Mouse (Mus musculus) lung, embryonic 14.5 days (tissue): ENCODE measurements at regions not wholly inside any gene's neighbourhood (a gene's known extent, or its start where the extent isn't known, plus 50 kb on each side); places are given as distances from the start of the nearest gene placed in this dataset.

ENCODE experiments used
- ATAC-seq: fragments of 200-750 bp; cut with Nextera tagmentation; 2 replicates; pipeline ENCODE4 v1.8.0; 2017; ENCODE audit warnings: mild to moderate bottlenecking, moderate TSS enrichment, moderate library complexity; ENCODE audit not compliant: insufficient read depth
- DNase-seq: peaks from one replicate; pipeline ENCODE4 v3.0.0-alpha.2; 2015
- H3K27ac ChIP-seq: fragments of 300-500 bp; sonication (generic); 2 replicates; pipeline ENCODE4 v1.5.1; 2014; ENCODE audit warnings: low read depth, mild to moderate bottlenecking, moderate library complexity
- H3K27me3 ChIP-seq: fragments of 300-500 bp; sonication (generic); 2 replicates; pipeline ENCODE4 v1.6.1; 2014; ENCODE audit warnings: low read length, control low read depth; ENCODE audit not compliant: insufficient read depth
- H3K36me3 ChIP-seq: fragments of 300-500 bp; sonication (generic); 2 replicates; pipeline ENCODE4 v1.6.1; 2014; ENCODE audit warnings: control low read depth; ENCODE audit not compliant: insufficient read depth
- H3K4me1 ChIP-seq: fragments of 300-500 bp; sonication (generic); 2 replicates; pipeline ENCODE4 v1.6.1; 2014; ENCODE audit warnings: antibody characterized with exemption, control low read depth; ENCODE audit not compliant: insufficient read depth
- H3K4me2 ChIP-seq: fragments of 300-500 bp; sonication (generic); 2 replicates; pipeline ENCODE4 v1.6.1; 2014; ENCODE audit warnings: mild to moderate bottlenecking
- H3K4me3 ChIP-seq: fragments of 300-500 bp; sonication (generic); 2 replicates; pipeline ENCODE4 v1.5.1; 2014; ENCODE audit warnings: low read depth, low read length
- H3K9ac ChIP-seq: fragments of 300-500 bp; sonication (generic); 2 replicates; pipeline ENCODE4 v1.6.1; 2014
- H3K9me3 ChIP-seq: fragments of 300-500 bp; sonication (generic); 2 replicates; pipeline ENCODE4 v1.6.1; 2016; ENCODE audit warnings: low read depth, low read length, control low read depth
- CTCF ChIP-seq: IDR thresholded peaks from 2 replicates; pipeline ENCODE4 v1.5.1; 2016; ENCODE audit warnings: antibody characterized with exemption, low read depth
- WGBS: fragments of 180-500 bp; shearing (Covaris S2); extraction: QIAGEN DNeasy Blood & Tissue Kit; methylation state at CpG from one replicate; pipeline ENCODE4 v1.1.7; 2014; 5-methylcytosine and 5-hydroxymethylcytosine counted together

- Histone ChIP-seq H3K4me3 (no peak overlapping the region), H3K4me1 (no peaks in the 10 kb centered on the region), H3K36me3 (no peaks in the 10 kb centered on the region), H3K9me3 (no peaks in the 10 kb centered on the region), H3K27ac (no peak overlapping the region), H3K4me2 (no peak overlapping the region), H3K9ac (no peak overlapping the region), H3K27me3 (no peaks in the 10 kb centered on the region)
- no peak for TF ChIP-seq CTCF
- 84% methylated on average over 3 of the region's 3 CpGs for WGBS
- ATAC-seq (no peak), DNase-seq (no peak)
Observed at GRCm38 (mm10) chr1:155014944-155015343, 84.5 kb downstream of the Ier5 start.

GRCm38 (mm10) chr1:155013784-155014183 is 85.7 kb downstream of the Ier5 start:
- Histone ChIP-seq H3K9me3 (no peaks in the 10 kb centered on the region), H3K27me3 (no peaks in the 10 kb centered on the region)
- no peak for DNase-seq

GRCm38 (mm10) chr1:155013361-155013760 is 86.1 kb downstream of the Ier5 start:
- Histone ChIP-seq H3K27ac (no peak overlapping the region), H3K4me3 (no peak overlapping the region), H3K9ac (no peak overlapping the region), H3K27me3 (no peaks in the 10 kb centered on the region), H3K9me3 (no peaks in the 10 kb centered on the region), H3K36me3 (no peaks in the 10 kb centered on the region), H3K4me2 (no peak overlapping the region), H3K4me1 (no peaks in the 10 kb centered on the region)
- no peak for DNase-seq
- no peak for TF ChIP-seq CTCF
- no peak for ATAC-seq
- 29% methylated on average over 4 of the region's 4 CpGs for WGBS

More at GRCm38 (mm10) chr1:155013784-155014183, 85.7 kb downstream of the Ier5 start:
- 38% methylated on average over 4 of the region's 4 CpGs for WGBS
- Histone ChIP-seq H3K9ac (no peak overlapping the region), H3K4me3 (no peak overlapping the region), H3K4me1 (no peaks in the 10 kb centered on the region), H3K27ac (no peak overlapping the region), H3K36me3 (no peaks in the 10 kb centered on the region), H3K4me2 (no peak overlapping the region)
- no peak for TF ChIP-seq CTCF
- no peak for ATAC-seq

GRCm38 (mm10) chr1:155006539-155007486 is 92.6 kb downstream of the Ier5 start:
- no peaks in the 10 kb centered on the region for H3K4me1 ChIP-seq
- H3K4me3 ChIP-seq: no peak overlapping the region
- H3K36me3 ChIP-seq: no peaks in the 10 kb centered on the region
- no peak overlapping the region for H3K27ac ChIP-seq
- no peaks in the 10 kb centered on the region for H3K9me3 ChIP-seq
- peak; percentile 100 for TF ChIP-seq CTCF
- H3K4me2 ChIP-seq: no peak overlapping the region
- peak; percentile 94 for DNase-seq
- H3K9ac ChIP-seq: no peak overlapping the region
- ATAC-seq: peak; percentile 82
- H3K27me3 ChIP-seq: no peaks in the 10 kb centered on the region
- WGBS: 19% methylated on average over 16 of the region's 16 CpGs

DNA sequence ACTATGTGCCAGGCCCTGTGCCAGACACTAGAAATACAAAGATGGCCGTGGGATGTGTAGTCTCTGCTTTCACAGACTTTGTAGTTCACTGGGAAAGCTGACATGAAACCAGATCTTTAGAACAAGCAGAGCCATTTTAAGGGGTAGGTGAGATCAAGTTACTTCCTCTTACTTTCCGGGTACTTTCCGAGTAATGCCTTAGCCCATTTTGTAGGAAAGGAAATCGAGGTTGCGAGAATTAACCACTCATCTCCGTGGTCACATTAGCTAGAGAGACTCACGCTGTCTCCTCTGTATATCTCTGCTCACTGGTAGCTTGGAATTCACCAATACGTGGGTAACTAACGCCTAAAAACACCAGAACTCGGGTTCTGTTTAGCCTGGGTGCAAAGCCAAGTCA is 93.3 kb downstream of the Ier5 start:
- Histone ChIP-seq H3K27ac (no peak overlapping the region), H3K36me3 (no peaks in the 10 kb centered on the region), H3K9me3 (no peaks in the 10 kb centered on the region), H3K4me3 (no peak overlapping the region), H3K9ac (no peak overlapping the region), H3K4me1 (no peaks in the 10 kb centered on the region), H3K4me2 (no peak overlapping the region), H3K27me3 (no peaks in the 10 kb centered on the region)
- WGBS: 77% methylated on average over 10 of the region's 10 CpGs
- TF ChIP-seq CTCF: no peak
- DNase-seq (no peak), ATAC-seq (no peak)

GRCm38 (mm10) chr1:155000301-155000700 is 99.1 kb downstream of the Ier5 start:
- TF ChIP-seq CTCF: no peak
- Histone ChIP-seq H3K27me3 (no peaks in the 10 kb centered on the region), H3K4me3 (no peak overlapping the region), H3K27ac (no peak overlapping the region), H3K36me3 (no peaks in the 10 kb centered on the region), H3K4me1 (no peaks in the 10 kb centered on the region), H3K4me2 (no peak overlapping the region), H3K9me3 (no peaks in the 10 kb centered on the region), H3K9ac (no peak overlapping the region)
- ATAC-seq (no peak), DNase-seq (no peak)

- WGBS: 69% methylated on average over 9 of the region's 9 CpGs
- TF ChIP-seq CTCF: no peak
- no peak overlapping the region for H3K27ac ChIP-seq
- no peaks in the 10 kb centered on the region for H3K9me3 ChIP-seq
- no peaks in the 10 kb centered on the region for H3K4me1 ChIP-seq
- DNase-seq (peak; percentile 23), ATAC-seq (no peak)
- H3K36me3 ChIP-seq: no peaks in the 10 kb centered on the region
- H3K9ac ChIP-seq: no peak overlapping the region
- H3K27me3 ChIP-seq: no peaks in the 10 kb centered on the region
- no peak overlapping the region for H3K4me3 ChIP-seq
- H3K4me2 ChIP-seq: no peak overlapping the region
Observed at GRCm38 (mm10) chr1:154999501-155000131, 99.8 kb downstream of the Ier5 start.
